Mouse (Mus musculus) hindbrain, embryonic 11.5 days (tissue): ENCODE results near the gene Cpa2. TPM values are rescaled to one million over a fixed set of nuclear protein-coding genes. Genes with fewer than 3 reads are reported as not detected.

Experiments used
- ATAC-seq: fragments of 200-750 bp; cut with Nextera tagmentation; 2 replicates; pipeline ENCODE4 v1.8.0; 2017; ENCODE audit warnings: mild to moderate bottlenecking, moderate TSS enrichment, moderate library complexity; ENCODE audit not compliant: low FRiP score
- DNase-seq: peaks from one replicate; pipeline ENCODE4 v3.0.0-alpha.2; 2015; ENCODE audit warnings: low spot score
- H3K27ac ChIP-seq: fragments of 300-500 bp; sonication (generic); 2 replicates; pipeline ENCODE4 v1.5.1; 2014; ENCODE audit warnings: mild to moderate bottlenecking, low read depth, low read length
- H3K27me3 ChIP-seq: fragments of 300-500 bp; sonication (generic); 2 replicates; pipeline ENCODE4 v1.6.1; 2014; ENCODE audit warnings: mild to moderate bottlenecking, low read length, moderate library complexity, mixed read lengths; ENCODE audit not compliant: control insufficient read depth, insufficient read depth
- H3K36me3 ChIP-seq: fragments of 300-500 bp; sonication (generic); 2 replicates; pipeline ENCODE4 v1.6.1; 2014; ENCODE audit warnings: mild to moderate bottlenecking, low read length, moderate library complexity, mixed read lengths; ENCODE audit not compliant: control insufficient read depth, insufficient read depth
- H3K4me1 ChIP-seq: fragments of 300-500 bp; sonication (generic); replicated peaks from 2 replicates; pipeline ENCODE4 v1.6.1; 2014; ENCODE audit warnings: low read length, mixed read lengths; ENCODE audit not compliant: control insufficient read depth, insufficient read depth
- H3K4me2 ChIP-seq: fragments of 300-500 bp; sonication (generic); replicated peaks from 2 replicates; pipeline ENCODE4 v1.6.1; 2014; ENCODE audit warnings: mild to moderate bottlenecking, low read depth, low read length
- H3K4me3 ChIP-seq: fragments of 300-500 bp; sonication (generic); 2 replicates; pipeline ENCODE4 v1.5.1; 2014; ENCODE audit warnings: low read depth, low read length
- H3K9ac ChIP-seq: fragments of 300-500 bp; sonication (generic); 2 replicates; pipeline ENCODE4 v1.6.1; 2014; ENCODE audit warnings: low read depth, low read length
- H3K9me3 ChIP-seq: fragments of 300-500 bp; sonication (generic); 2 replicates; pipeline ENCODE4 v1.6.1; 2016; ENCODE audit warnings: low read length; ENCODE audit not compliant: control insufficient read depth
- whole genome bisulfite sequencing: fragments of 180-500 bp; shearing (Covaris S2); extraction: QIAGEN DNeasy Blood & Tissue Kit; methylation state at CpG from one replicate; pipeline ENCODE4 v1.1.7; 2014; 5-methylcytosine and 5-hydroxymethylcytosine counted together
- polyA plus RNA-seq: library from polyadenylated mRNA; unstranded; fragments of >200 nt; fragmentation: Nextera tagmentation; extraction: Ambion mirVana; gene quantifications from 2 replicates; pipeline ENCODE4 v1.2.1, GENCODE M21; 2014

The Cpa2 gene
- polyA plus RNA-seq, 1 experiment from 2014 or later: 9.4 TPM

DNA sequence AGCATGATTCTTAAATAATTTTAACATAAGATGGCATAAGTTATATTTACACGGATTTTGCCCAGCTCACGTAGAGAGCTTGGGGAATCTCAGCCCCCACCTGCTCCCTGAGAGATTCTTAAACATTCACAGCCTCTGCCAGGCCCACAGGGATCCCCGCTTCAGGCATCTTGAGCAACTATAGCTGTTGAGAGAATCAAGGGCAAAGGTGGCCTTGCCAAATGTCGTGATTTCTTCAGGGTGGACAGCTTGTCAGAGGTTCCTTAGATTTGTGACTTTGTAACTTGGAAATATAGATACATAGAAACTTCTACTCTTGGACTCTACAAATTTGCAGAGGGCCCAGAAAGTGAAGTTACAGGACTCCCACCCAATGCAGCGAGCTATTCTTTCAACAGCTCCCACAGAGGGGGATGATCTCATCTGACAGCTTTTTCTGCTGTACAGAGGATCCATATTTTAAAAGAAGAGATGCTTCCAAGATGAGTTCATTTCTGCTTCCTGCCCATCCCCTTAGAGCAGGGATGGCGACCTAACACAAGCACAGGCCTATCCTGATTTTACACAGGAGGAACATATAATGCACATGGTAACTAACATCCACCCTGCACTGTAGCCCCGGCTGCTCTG lies 12.1 kb downstream of the Cpa2 start:
- H3K4me1 ChIP-seq: peaks cover 5% of the 10 kb centered on the region; the same call in 1 of the 2 replicates
- no peak overlapping the region for H3K27ac ChIP-seq
- H3K27me3 ChIP-seq: no peaks in the 10 kb centered on the region
- no peak for DNase-seq
- WGBS: 75% methylated on average over 7 of the region's 7 CpGs
- H3K9me3 ChIP-seq: no peaks in the 10 kb centered on the region
- H3K9ac ChIP-seq: no peak overlapping the region
- H3K36me3 ChIP-seq: no peaks in the 10 kb centered on the region
- no peak overlapping the region for H3K4me2 ChIP-seq
- no peak for ATAC-seq
- no peak overlapping the region for H3K4me3 ChIP-seq

DNA sequence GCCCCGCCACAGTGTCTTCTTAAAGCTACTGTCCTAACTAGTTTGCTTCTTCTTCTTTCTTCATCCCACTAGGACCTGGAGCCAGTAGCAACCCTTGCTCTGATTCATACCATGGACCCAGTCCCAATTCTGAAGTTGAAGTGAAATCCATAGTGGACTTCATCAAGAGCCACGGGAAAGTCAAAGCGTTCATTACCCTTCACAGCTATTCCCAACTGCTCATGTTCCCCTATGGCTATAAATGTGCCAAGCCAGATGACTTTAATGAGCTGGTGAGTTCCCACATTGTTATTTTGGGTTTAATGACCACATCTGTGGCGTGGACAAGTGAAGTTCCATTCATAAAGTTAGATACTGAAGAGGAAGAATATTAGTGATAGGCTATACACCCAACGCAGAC lies 12.7 kb downstream of the Cpa2 start:
- Histone ChIP-seq H3K4me3 (no peak overlapping the region), H3K9me3 (no peaks in the 10 kb centered on the region), H3K27me3 (no peaks in the 10 kb centered on the region), H3K4me2 (no peak overlapping the region), H3K36me3 (no peaks in the 10 kb centered on the region), H3K4me1 (peaks cover 3% of the 10 kb centered on the region; the same call in 1 of the 2 replicates), H3K9ac (no peak overlapping the region), H3K27ac (no peak overlapping the region)
- WGBS: 89% methylated on average over 5 of the region's 5 CpGs
- DNase-seq: no peak
- ATAC-seq: no peak

DNA sequence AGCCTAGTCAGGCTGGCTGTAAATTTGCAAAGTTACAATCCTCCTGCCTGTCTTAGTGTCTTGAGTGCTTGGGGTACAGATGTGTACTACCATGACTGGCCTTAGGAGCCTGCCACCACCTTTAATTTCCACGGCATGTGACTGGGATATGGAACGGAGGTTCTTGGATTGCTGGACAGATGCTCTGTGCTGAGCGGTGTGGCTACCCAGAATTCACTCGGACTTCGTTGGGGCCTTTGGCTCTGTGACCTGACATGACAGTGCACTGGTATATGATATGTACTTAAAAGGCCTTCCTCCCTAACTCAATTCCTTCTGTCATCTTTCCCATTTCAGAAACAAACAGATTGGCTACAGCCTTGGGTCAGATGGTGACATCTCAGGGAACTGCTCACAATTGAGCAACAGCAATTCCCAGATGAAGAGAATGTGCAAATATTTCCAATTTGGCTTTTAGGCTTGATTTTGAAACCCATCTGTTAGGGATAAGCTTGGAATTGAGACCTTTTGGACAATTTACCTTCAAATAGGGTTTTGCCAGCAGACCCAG lies 13.3 kb downstream of the Cpa2 start:
- Histone ChIP-seq H3K27ac (no peak overlapping the region), H3K4me3 (no peak overlapping the region), H3K27me3 (no peaks in the 10 kb centered on the region), H3K4me2 (no peak overlapping the region), H3K4me1 (peaks cover 2% of the 10 kb centered on the region; the same call in 1 of the 2 replicates), H3K9me3 (no peaks in the 10 kb centered on the region), H3K9ac (no peak overlapping the region), H3K36me3 (no peaks in the 10 kb centered on the region)
- no peak for ATAC-seq
- DNase-seq: no peak
- WGBS: 89% methylated on average over 5 of the region's 5 CpGs

DNA sequence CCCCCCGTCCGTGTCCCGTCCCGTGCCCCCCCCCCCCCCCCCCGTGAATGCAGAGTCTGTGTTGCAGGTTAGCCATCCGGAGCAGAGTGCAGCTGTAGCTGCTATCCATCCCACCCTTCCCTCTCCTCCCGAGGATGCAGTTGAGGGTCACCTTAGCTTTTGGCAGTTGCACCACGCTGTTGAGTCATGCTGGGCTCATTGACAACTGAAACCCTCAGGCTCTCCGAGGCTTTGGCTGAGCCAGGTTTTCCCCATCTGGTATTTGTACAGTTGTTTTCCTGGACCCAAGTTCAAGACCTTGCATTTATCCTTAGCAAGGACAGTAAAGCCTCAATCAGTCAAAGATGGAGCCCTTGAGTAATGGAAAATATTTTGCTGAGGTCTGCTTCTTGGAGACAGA lies 14.7 kb downstream of the Cpa2 start:
- Histone ChIP-seq H3K4me1 (peaks cover 2% of the 10 kb centered on the region; the same call in 1 of the 2 replicates), H3K36me3 (no peaks in the 10 kb centered on the region), H3K27ac (no peak overlapping the region), H3K9ac (no peak overlapping the region), H3K4me2 (no peak overlapping the region), H3K27me3 (no peaks in the 10 kb centered on the region), H3K9me3 (no peaks in the 10 kb centered on the region), H3K4me3 (no peak overlapping the region)
- WGBS: 0% methylated on average over 4 of the region's 9 CpGs
- ATAC-seq (no peak), DNase-seq (no peak)

DNA sequence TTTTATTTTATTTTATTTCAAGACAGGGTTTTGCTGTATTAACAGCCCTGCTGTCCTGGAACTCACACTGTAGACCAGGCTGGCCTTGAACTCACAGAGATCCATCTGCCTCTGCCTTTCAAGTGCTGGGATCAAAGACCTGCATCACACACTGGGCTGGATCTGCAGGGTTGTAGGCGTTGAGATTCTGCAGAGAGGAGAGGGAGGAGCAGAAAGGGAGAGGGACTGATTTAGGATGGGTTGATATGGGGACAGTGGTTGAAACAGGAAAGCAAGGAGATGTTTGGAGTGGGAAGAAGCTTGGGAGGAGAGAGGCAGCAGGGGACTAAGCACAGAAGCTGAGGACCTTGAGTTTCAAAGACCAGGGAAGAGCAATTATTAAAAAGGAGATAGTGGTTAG lies 18.3 kb downstream of the Cpa2 start:
- Histone ChIP-seq H3K4me3 (no peak overlapping the region), H3K9me3 (no peaks in the 10 kb centered on the region), H3K27me3 (no peaks in the 10 kb centered on the region), H3K9ac (no peak overlapping the region), H3K36me3 (no peaks in the 10 kb centered on the region), H3K27ac (no peak overlapping the region), H3K4me2 (no peak overlapping the region), H3K4me1 (no peaks in the 10 kb centered on the region)
- DNase-seq (no peak), ATAC-seq (no peak)
- 45% methylated on average over 1 of the region's 1 CpGs for WGBS

DNA sequence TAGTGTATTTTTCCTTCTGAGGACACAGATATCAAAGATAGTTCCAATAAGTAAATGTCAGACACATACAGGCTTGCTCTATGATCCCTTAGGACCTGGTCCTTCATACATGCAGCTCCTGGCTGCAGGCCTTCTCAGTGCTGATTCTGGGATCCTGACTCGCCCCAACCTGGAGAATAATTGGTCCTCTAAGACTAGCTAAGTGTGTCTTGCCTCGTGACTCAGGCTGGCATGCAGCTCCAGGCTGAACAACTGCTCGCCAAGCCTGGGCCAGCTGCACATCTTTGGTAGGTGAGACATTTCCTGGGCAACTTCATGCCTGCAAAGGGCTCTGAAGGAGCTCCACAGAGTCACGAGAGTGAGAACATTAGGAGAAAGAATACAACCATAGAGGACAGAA lies 20.8 kb downstream of the Cpa2 start:
- ATAC-seq (no peak), DNase-seq (no peak)
- Histone ChIP-seq H3K27ac (no peak overlapping the region), H3K4me2 (no peak overlapping the region), H3K9me3 (no peaks in the 10 kb centered on the region), H3K4me1 (no peaks in the 10 kb centered on the region), H3K9ac (no peak overlapping the region), H3K36me3 (no peaks in the 10 kb centered on the region), H3K4me3 (no peak overlapping the region), H3K27me3 (no peaks in the 10 kb centered on the region)
- WGBS: 82% methylated on average over 4 of the region's 4 CpGs

DNA sequence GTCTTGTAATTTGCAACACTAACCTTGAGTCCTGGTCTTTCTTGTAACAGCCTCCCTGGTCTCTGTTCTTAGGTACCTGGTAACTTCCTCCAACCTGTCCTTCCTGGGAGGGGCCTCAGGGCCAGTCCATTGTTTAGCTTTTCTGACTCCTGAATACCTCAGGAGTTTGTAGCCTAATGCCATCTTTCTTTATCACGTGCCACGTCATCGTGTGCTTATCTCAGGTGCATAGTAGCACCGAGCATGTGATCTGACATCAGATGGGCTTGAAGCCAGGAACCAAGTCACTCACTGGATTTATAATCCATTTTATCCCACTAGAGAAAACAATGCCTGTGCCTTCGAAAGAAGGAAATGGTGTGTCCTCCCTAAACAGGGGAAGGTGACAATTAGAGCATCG lies 22.2 kb downstream of the Cpa2 start:
- no peak for DNase-seq
- 88% methylated on average over 6 of the region's 6 CpGs for WGBS

DNA sequence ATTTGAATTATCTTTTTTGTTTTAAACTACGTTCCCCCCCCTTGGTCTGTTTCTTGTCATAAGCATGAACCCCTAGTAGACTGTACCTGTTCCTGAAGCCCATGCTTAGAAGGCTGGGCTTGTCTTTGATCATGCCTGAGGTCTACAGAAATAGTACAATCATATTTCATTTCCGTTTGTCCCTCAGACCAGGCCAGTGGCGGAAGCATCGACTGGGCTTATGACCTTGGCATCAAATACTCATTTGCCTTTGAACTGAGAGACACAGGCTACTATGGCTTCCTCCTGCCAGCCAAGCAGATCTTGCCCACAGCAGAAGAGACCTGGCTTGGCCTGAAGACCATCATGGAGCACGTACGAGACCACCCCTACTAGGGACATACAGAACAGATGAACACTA lies 22.7 kb downstream of the Cpa2 start:
- DNase-seq (no peak), ATAC-seq (no peak)
- Histone ChIP-seq H3K36me3 (no peaks in the 10 kb centered on the region), H3K4me3 (no peak overlapping the region), H3K9me3 (no peaks in the 10 kb centered on the region), H3K4me1 (no peaks in the 10 kb centered on the region), H3K9ac (no peak overlapping the region), H3K27ac (no peak overlapping the region), H3K27me3 (no peaks in the 10 kb centered on the region), H3K4me2 (no peak overlapping the region)
- 90% methylated on average over 6 of the region's 6 CpGs for WGBS

More for the DNA sequence above, 22.2 kb downstream of the Cpa2 start:
- Histone ChIP-seq H3K4me3 (no peak overlapping the region), H3K4me1 (no peaks in the 10 kb centered on the region), H3K27me3 (no peaks in the 10 kb centered on the region), H3K9me3 (no peaks in the 10 kb centered on the region), H3K27ac (no peak overlapping the region), H3K36me3 (no peaks in the 10 kb centered on the region), H3K9ac (no peak overlapping the region), H3K4me2 (no peak overlapping the region)
- no peak for ATAC-seq

DNA sequence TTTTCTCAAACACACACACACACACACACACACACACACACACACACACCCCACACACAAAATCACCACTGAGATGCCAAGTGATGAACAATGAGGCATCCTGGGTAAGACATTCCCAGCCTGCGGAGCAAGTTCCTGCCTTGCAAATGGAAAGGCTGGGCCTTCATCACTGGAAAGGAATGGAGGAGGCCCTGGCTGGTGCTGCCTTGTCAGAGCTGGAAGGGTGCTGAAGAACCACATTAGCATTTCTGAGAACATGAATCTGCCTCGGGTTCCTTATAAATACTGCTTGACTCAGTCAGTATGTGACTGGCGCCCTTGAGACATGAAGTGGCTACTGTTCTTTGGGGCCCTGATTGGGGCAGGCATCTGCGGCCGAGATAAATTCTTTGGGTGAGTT lies 26.7 kb downstream of the Cpa2 start, which contains the start of gene Cpa4:
Gene Cpa4, plus strand, starts transcription at position 301 of the 400 bp plus-strand sequence.
- H3K27me3 ChIP-seq: no peaks in the 10 kb centered on the region
- no peak within 1 kb of the TSS for H3K27ac ChIP-seq
- no peaks in the 10 kb centered on the region for H3K36me3 ChIP-seq
- no peaks in the 10 kb centered on the region for H3K9me3 ChIP-seq
- ATAC-seq (no peak), DNase-seq (no peak)
- no peak within 1 kb of the TSS for H3K9ac ChIP-seq
- no peak within 1 kb of the TSS for H3K4me2 ChIP-seq
- WGBS: 81% methylated on average over 5 of the region's 5 CpGs
- no peak within 1 kb of the TSS for H3K4me3 ChIP-seq
- H3K4me1 ChIP-seq: no peaks in the 10 kb centered on the region
